Mouse (Mus musculus): ENCODE data around the gene Sorbs1. TPM values are rescaled to one million over a fixed set of nuclear protein-coding genes. Genes with fewer than 3 reads are reported as not detected.

Sorbs1 gene
- 5.8 and 10.2 TPM in 2 replicates for total RNA-seq (2017)

- peak; percentile 96 for ATAC-seq (replicated peaks; ENCODE audit: low read depth, poor library complexity, severe bottlenecking)
These were observed at the start of gene Sorbs1 for GRCm38 (mm10) chr19:40513632-40514078. Sorbs1 (minus strand) TSS chr19:40513779.

- ATAC-seq (replicated peaks; ENCODE audit: low read depth, poor library complexity, severe bottlenecking): peak; percentile 60; the same call in 1 of the 2 replicates
These were observed 47.9 kb upstream of the Sorbs1 start for GRCm38 (mm10) chr19:40561521-40561920.

- ATAC-seq (replicated peaks; ENCODE audit: low read depth, poor library complexity, severe bottlenecking): no peak
These were observed 42.5 kb upstream of the Sorbs1 start for GRCm38 (mm10) chr19:40556029-40556428.

- ATAC-seq (replicated peaks; ENCODE audit: low read depth, poor library complexity, severe bottlenecking): no peak
These were observed 41.6 kb upstream of the Sorbs1 start for GRCm38 (mm10) chr19:40555136-40555535.

- no peak for ATAC-seq (replicated peaks; ENCODE audit: low read depth, poor library complexity, severe bottlenecking)
These were observed 40.8 kb upstream of the Sorbs1 start for GRCm38 (mm10) chr19:40554343-40554742.

GRCm38 (mm10) chr19:40553849-40554248, 40.3 kb upstream of the Sorbs1 start:
- ATAC-seq (replicated peaks; ENCODE audit: low read depth, poor library complexity, severe bottlenecking): no peak

- ATAC-seq (replicated peaks; ENCODE audit: low read depth, poor library complexity, severe bottlenecking): peak; percentile 84; the same call in 1 of the 2 replicates
These were observed 39.6 kb upstream of the Sorbs1 start for GRCm38 (mm10) chr19:40553014-40553789.

- no peak for ATAC-seq (replicated peaks; ENCODE audit: low read depth, poor library complexity, severe bottlenecking)
These were observed 36.0 kb upstream of the Sorbs1 start for GRCm38 (mm10) chr19:40549516-40550135.

- ATAC-seq (replicated peaks; ENCODE audit: low read depth, poor library complexity, severe bottlenecking): no peak
These were observed 35.4 kb upstream of the Sorbs1 start for GRCm38 (mm10) chr19:40548796-40549515.

- ATAC-seq (replicated peaks; ENCODE audit: low read depth, poor library complexity, severe bottlenecking): no peak
These were observed 34.8 kb upstream of the Sorbs1 start for GRCm38 (mm10) chr19:40548386-40548785.

- ATAC-seq (replicated peaks; ENCODE audit: low read depth, poor library complexity, severe bottlenecking): peak; percentile 76; the same call in 1 of the 2 replicates
These were observed 31.3 kb upstream of the Sorbs1 start for GRCm38 (mm10) chr19:40544856-40545255.

- no peak for ATAC-seq (replicated peaks; ENCODE audit: low read depth, poor library complexity, severe bottlenecking)
These were observed 29.2 kb upstream of the Sorbs1 start for GRCm38 (mm10) chr19:40542776-40543175.

GRCm38 (mm10) chr19:40536526-40536925, 22.9 kb upstream of the Sorbs1 start:
- ATAC-seq (replicated peaks; ENCODE audit: low read depth, poor library complexity, severe bottlenecking): no peak

- 0 out of 2 replicates have a peak, but pooled peaks have one; percentile 15 for ATAC-seq (replicated peaks; ENCODE audit: low read depth, poor library complexity, severe bottlenecking)
These were observed 18.9 kb upstream of the Sorbs1 start for GRCm38 (mm10) chr19:40532525-40532924.

GRCm38 (mm10) chr19:40530323-40530722, 16.7 kb upstream of the Sorbs1 start:
- ATAC-seq (replicated peaks; ENCODE audit: low read depth, poor library complexity, severe bottlenecking): no peak

GRCm38 (mm10) chr19:40528254-40528653, 14.7 kb upstream of the Sorbs1 start:
- ATAC-seq (replicated peaks; ENCODE audit: low read depth, poor library complexity, severe bottlenecking): no peak

- no peak for ATAC-seq (replicated peaks; ENCODE audit: low read depth, poor library complexity, severe bottlenecking)
These were observed 12.9 kb upstream of the Sorbs1 start for GRCm38 (mm10) chr19:40526367-40527014.

- ATAC-seq (replicated peaks; ENCODE audit: low read depth, poor library complexity, severe bottlenecking): no peak
These were observed 9.9 kb upstream of the Sorbs1 start for GRCm38 (mm10) chr19:40523431-40524005.

- ATAC-seq (replicated peaks; ENCODE audit: low read depth, poor library complexity, severe bottlenecking): no peak
These were observed 6.8 kb upstream of the Sorbs1 start for GRCm38 (mm10) chr19:40520403-40520802.

- ATAC-seq (replicated peaks; ENCODE audit: low read depth, poor library complexity, severe bottlenecking): no peak
These were observed 5.1 kb upstream of the Sorbs1 start for GRCm38 (mm10) chr19:40518706-40519105.

Data from common myeloid progenitor, adult 5-6 weeks (primary cell).